Comparison of ENCODE assay signal across 10 mouse cellular contexts in genomic region chr13:84345114-84345513, GRCm38 (mm10).
DNase-seq lines count a peak whose midpoint lies in the region; ATAC-seq lines count a peak whose summit lies in the region.
"Had no signal": no experiment of that assay in that cellular context is flagged by ENCODE, and none has a peak within 500 bp of the region (broad histone marks: within the 10 kb centered on the region; RNA-seq: fewer than 3 reads in every experiment).

No protein-coding gene starts in this region.

- H3K9ac ChIP-seq in midbrain, embryonic 14.5 days (replicated peaks; ENCODE audit: low read length): peak overlapping the region; percentile 78
- no peak overlapping the region for H3K9ac ChIP-seq in heart, embryonic 12.5 days

- ATAC-seq in midbrain, embryonic 14.5 days (ENCODE audit: low FRiP score, low TSS enrichment): no peak
- ATAC-seq in heart, embryonic 12.5 days (ENCODE audit: insufficient number of reproducible peaks, low FRiP score): no peak

- no peaks in the 10 kb centered on the region for H3K9me3 ChIP-seq in hindbrain, embryonic 10.5 days
- H3K9me3 ChIP-seq in midbrain, embryonic 14.5 days (ENCODE audit: control insufficient read depth, low read length): no peaks in the 10 kb centered on the region
- no peaks in the 10 kb centered on the region for H3K9me3 ChIP-seq in heart, embryonic 12.5 days (replicated peaks)
- H3K9me3 ChIP-seq: G1E; heart, embryonic 10.5 days had no signal

- peak overlapping the region; percentile 93; the same call in 1 of the 2 replicates for H3K27ac ChIP-seq in hindbrain, embryonic 10.5 days
- H3K27ac ChIP-seq in midbrain, embryonic 14.5 days (replicated peaks; ENCODE audit: low read depth, low read length): peak overlapping the region; percentile 99
- H3K27ac ChIP-seq in heart, embryonic 12.5 days (ENCODE audit: poor library complexity, severe bottlenecking): no peak overlapping the region
- H3K27ac ChIP-seq: heart, embryonic 10.5 days had no signal

- H3K4me2 ChIP-seq in midbrain, embryonic 14.5 days (ENCODE audit: low read length): peak overlapping the region; percentile 92
- no peak overlapping the region for H3K4me2 ChIP-seq in heart, embryonic 12.5 days

- WGBS in hindbrain, embryonic 10.5 days: 2% methylated on average over 8 of the region's 8 CpGs
- 11% methylated on average over 8 of the region's 8 CpGs for WGBS in midbrain, embryonic 14.5 days
- WGBS in heart, embryonic 12.5 days: 1% methylated on average over 8 of the region's 8 CpGs

- peaks cover 59% of the 10 kb centered on the region for H3K4me1 ChIP-seq in hindbrain, embryonic 10.5 days (replicated peaks)
- H3K4me1 ChIP-seq in midbrain, embryonic 14.5 days (ENCODE audit: control insufficient read depth, insufficient read depth, low read length): peaks cover 34% of the 10 kb centered on the region
- H3K4me1 ChIP-seq in heart, embryonic 12.5 days (replicated peaks): no peaks in the 10 kb centered on the region; the same call in 1 of the 2 replicates

- H3K36me3 ChIP-seq in hindbrain, embryonic 10.5 days: no peaks in the 10 kb centered on the region
- no peaks in the 10 kb centered on the region for H3K36me3 ChIP-seq in midbrain, embryonic 14.5 days (ENCODE audit: control insufficient read depth, insufficient read depth, low read length)
- no peaks in the 10 kb centered on the region for H3K36me3 ChIP-seq in heart, embryonic 12.5 days
- H3K36me3 ChIP-seq: G1E; heart, embryonic 10.5 days had no signal

- H3K27me3 ChIP-seq in hindbrain, embryonic 10.5 days (ENCODE audit: insufficient read depth, poor library complexity, severe bottlenecking): peaks cover 67% of the 10 kb centered on the region
- 0 out of 2 replicates have a peak, but pooled peaks cover 3% of the 10 kb centered on the region for H3K27me3 ChIP-seq in midbrain, embryonic 14.5 days (ENCODE audit: control insufficient read depth, insufficient read depth, low read length)
- peaks cover 50% of the 10 kb centered on the region for H3K27me3 ChIP-seq in heart, embryonic 12.5 days (replicated peaks)

- H3K4me3 ChIP-seq in hindbrain, embryonic 10.5 days: peak overlapping the region; percentile 16
- peak overlapping the region; percentile 27 for H3K4me3 ChIP-seq in midbrain, embryonic 14.5 days (replicated peaks; ENCODE audit: low read depth, low read length)
- H3K4me3 ChIP-seq in heart, embryonic 12.5 days: no peak overlapping the region
- H3K4me3 ChIP-seq: heart, embryonic 10.5 days had no signal

- peak; percentile 66 for DNase-seq in Muller cell, postnatal 12 days (ENCODE audit: inconsistent ontology term)
- DNase-seq in cerebellum, adult 8-10 months: peak; percentile 15
- DNase-seq in hindbrain, embryonic 10.5 days (ENCODE audit: low spot score): peak; percentile 48
- DNase-seq in midbrain, embryonic 14.5 days: no peak
- DNase-seq in T-cell, adult 2 months (ENCODE audit: low spot score): no peak
- DNase-seq in spleen, postnatal 4 days (ENCODE audit: low spot score in 2 of 2): no peak
- DNase-seq: thymus, adult 18-20 months had no signal

Comparison
In these comparisons a context has a peak if more than half of its experiments do, and no peak if none do; other contexts are left out.
1. DNase-seq: peak in Muller cell, postnatal 12 days (single experiment), cerebellum, adult 8-10 months (single experiment) and hindbrain, embryonic 10.5 days (single experiment); none in midbrain, embryonic 14.5 days (single experiment), T-cell, adult 2 months (single experiment) and spleen, postnatal 4 days (0 of 2).